Mouse (Mus musculus) erythroblast, embryonic 14.5 days (primary cell): ENCODE measurements around the gene Brca1. TPM values are rescaled to one million over a fixed set of nuclear protein-coding genes. Genes with fewer than 3 reads are reported as not detected.

Experiments used
- H3K27me3 ChIP-seq: 2 replicates; pipeline ENCODE4 v1.6.1; 2012; ENCODE audit warnings: inconsistent platforms; ENCODE audit not compliant: control insufficient read depth
- H3K36me3 ChIP-seq: 2 replicates; pipeline ENCODE4 v1.6.1; 2012; ENCODE audit warnings: mild to moderate bottlenecking, inconsistent platforms; ENCODE audit not compliant: control insufficient read depth
- H3K4me1 ChIP-seq: 2 replicates; pipeline ENCODE4 v1.6.1; 2012; ENCODE audit warnings: inconsistent platforms; ENCODE audit not compliant: control insufficient read depth
- H3K4me3 ChIP-seq: replicated peaks from 2 replicates; pipeline ENCODE3; 2012; ENCODE audit warnings: moderate library complexity, mild to moderate bottlenecking, inconsistent platforms
- H3K9me3 ChIP-seq: 2 replicates; pipeline ENCODE4 v1.6.1; 2012; ENCODE audit warnings: low read length, inconsistent platforms, mixed read lengths; ENCODE audit not compliant: control insufficient read depth
- GATA1 ChIP-seq: IDR thresholded peaks from 2 replicates; pipeline ENCODE4 v1.6.1; 2012; ENCODE audit warnings: low read length, inconsistent platforms, mixed read lengths
- TAL1 ChIP-seq: IDR thresholded peaks from 3 replicates; pipeline ENCODE4 v1.6.1; 2012; ENCODE audit warnings: low read length, inconsistent platforms, mixed read lengths
- polyA plus RNA-seq: library from polyadenylated mRNA; stranded (reverse); fragments of >175 nt; gene quantifications from 2 replicates; pipeline ENCODE4 v1.2.3, GENCODE M21; 2012

Brca1 gene
- polyA plus RNA-seq, 1 experiment, result 0.44 TPM

- TF ChIP-seq TAL1 (no peak), GATA1 (no peak)
- Histone ChIP-seq H3K4me1 (peaks cover 6% of the 10 kb centered on the region; the same call in 1 of the 2 replicates), H3K9me3 (no peaks in the 10 kb centered on the region), H3K36me3 (peaks cover 99% of the 10 kb centered on the region), H3K4me3 (no peak overlapping the region), H3K27me3 (no peaks in the 10 kb centered on the region)
Observed at GRCm38 (mm10) chr11:101507090-101507489, 44.7 kb downstream of the Brca1 start.

GRCm38 (mm10) chr11:101506269-101506780, 45.4 kb downstream of the Brca1 start:
- Histone ChIP-seq H3K4me1 (peaks cover 6% of the 10 kb centered on the region; the same call in 1 of the 2 replicates), H3K9me3 (no peaks in the 10 kb centered on the region), H3K4me3 (no peak overlapping the region), H3K36me3 (peaks cover 99% of the 10 kb centered on the region), H3K27me3 (no peaks in the 10 kb centered on the region)
- TF ChIP-seq TAL1, result no peak

GRCm38 (mm10) chr11:101486126-101486525, 65.6 kb downstream of the Brca1 start:
- Histone ChIP-seq H3K9me3 (no peaks in the 10 kb centered on the region), H3K4me1 (peaks cover 41% of the 10 kb centered on the region), H3K36me3 (peaks cover 52% of the 10 kb centered on the region), H3K27me3 (no peaks in the 10 kb centered on the region), H3K4me3 (no peak overlapping the region)
- no peak for TF ChIP-seq TAL1

DNA sequence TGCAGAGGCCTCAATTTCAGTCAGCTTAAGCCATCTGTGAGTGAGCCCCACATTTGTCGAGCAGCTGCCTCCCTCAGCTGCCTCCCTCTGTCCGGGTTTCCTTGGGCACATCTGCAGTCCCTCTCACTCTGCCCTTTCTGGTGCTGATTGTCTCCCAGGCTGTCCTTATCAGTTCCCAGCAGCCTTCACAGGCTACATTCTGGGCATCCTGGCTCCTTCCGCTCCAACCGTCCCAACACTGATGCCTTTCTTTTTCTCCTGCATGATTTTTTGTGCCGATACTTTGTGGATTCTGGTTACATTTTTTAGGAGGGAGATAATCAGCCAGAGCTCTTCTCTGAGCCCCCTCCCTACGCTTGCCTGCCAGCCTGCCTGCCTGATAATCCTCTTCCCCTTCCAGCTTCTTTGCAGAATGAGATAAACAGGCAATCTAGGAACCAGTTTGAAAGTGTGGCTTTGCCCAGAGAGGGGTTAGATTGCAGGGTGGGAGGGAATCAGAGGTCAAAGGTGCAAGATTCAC, 66.2 kb downstream of the Brca1 start:
- peaks cover 46% of the 10 kb centered on the region for H3K36me3 ChIP-seq
- TF ChIP-seq TAL1, result peak; percentile 85
- peak; percentile 81 for TF ChIP-seq GATA1
- H3K27me3 ChIP-seq, result no peaks in the 10 kb centered on the region
- H3K9me3 ChIP-seq, result no peaks in the 10 kb centered on the region
- peaks cover 46% of the 10 kb centered on the region for H3K4me1 ChIP-seq
- peak overlapping the region; percentile 34 for H3K4me3 ChIP-seq

- Histone ChIP-seq H3K9me3 (no peaks in the 10 kb centered on the region), H3K36me3 (peaks cover 38% of the 10 kb centered on the region), H3K4me3 (no peak overlapping the region), H3K4me1 (peaks cover 47% of the 10 kb centered on the region), H3K27me3 (no peaks in the 10 kb centered on the region)
- no peak for TF ChIP-seq TAL1
- TF ChIP-seq GATA1, result no peak
Observed at GRCm38 (mm10) chr11:101484814-101485213, 66.9 kb downstream of the Brca1 start.

DNA sequence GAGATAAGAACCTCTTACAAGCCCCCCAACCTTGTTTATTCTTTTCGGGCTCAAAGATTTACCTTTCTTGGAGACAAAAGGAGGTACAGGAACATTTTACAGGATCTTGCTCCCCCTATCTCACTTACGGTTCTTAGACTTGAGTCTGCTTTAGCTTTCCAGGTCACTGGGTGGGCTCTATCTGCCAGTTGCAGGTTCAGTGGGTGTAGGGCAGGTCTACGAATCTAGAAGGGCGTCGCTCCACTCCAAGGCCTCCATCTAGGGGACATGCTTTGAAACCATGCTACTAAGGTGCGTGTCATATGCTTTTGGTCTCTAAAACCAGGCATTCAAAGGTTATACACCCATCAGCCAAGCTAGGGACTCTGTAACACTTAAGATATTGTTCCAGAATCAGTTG, 67.5 kb downstream of the Brca1 start:
- peaks cover 48% of the 10 kb centered on the region for H3K4me1 ChIP-seq

DNA sequence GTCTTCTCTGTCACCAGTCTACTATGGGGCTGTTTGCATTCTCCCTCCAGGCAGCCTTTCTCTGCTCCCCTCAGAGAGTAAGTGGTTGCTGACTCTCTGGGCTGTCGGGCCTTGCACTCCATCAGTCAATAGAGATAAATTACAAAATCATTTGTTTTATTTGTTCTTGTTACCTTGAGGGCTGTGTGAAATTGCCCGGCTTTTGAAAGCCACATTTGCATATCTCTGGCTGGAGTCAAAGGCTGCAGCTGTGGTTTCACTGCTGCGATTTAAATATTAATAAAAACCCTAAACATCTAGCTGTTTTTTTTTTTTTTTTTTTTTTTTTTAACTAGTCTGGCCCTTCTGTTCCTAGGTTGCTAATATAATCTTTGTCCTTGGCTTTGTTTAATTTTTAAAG, 68.0 kb downstream of the Brca1 start:
- Histone ChIP-seq H3K36me3 (peaks cover 28% of the 10 kb centered on the region), H3K27me3 (peaks cover 5% of the 10 kb centered on the region), H3K9me3 (no peaks in the 10 kb centered on the region), H3K4me3 (no peak overlapping the region), H3K4me1 (peaks cover 49% of the 10 kb centered on the region)
- no peak for TF ChIP-seq TAL1
- no peak for TF ChIP-seq GATA1

More for the DNA sequence above, 67.5 kb downstream of the Brca1 start:
- Histone ChIP-seq H3K27me3 (peaks cover under 1% of the 10 kb centered on the region), H3K4me3 (no peak overlapping the region), H3K9me3 (no peaks in the 10 kb centered on the region), H3K36me3 (peaks cover 33% of the 10 kb centered on the region)
- TF ChIP-seq GATA1 (no peak), TAL1 (no peak)

DNA sequence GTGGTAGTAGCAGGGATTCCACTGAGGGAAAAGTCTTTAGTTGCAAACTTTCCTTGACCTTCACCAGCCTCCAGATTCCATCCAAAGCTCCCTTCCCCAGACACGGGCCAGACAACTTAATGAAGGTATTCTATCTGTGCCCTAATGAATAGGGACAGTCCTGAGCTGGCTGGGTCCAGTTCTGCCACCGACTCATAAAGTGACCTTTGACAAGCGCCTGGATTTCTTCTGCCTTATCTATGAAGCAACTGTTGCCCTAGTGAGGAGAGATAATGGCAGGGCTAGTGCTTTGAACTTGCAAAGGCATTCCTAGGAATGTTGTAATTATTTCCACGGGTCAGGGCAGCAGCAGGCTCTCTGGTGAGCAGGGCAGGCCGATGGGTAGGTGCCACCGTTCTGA, 70.8 kb downstream of the Brca1 start:
- H3K4me1 ChIP-seq, result peaks cover 37% of the 10 kb centered on the region

DNA sequence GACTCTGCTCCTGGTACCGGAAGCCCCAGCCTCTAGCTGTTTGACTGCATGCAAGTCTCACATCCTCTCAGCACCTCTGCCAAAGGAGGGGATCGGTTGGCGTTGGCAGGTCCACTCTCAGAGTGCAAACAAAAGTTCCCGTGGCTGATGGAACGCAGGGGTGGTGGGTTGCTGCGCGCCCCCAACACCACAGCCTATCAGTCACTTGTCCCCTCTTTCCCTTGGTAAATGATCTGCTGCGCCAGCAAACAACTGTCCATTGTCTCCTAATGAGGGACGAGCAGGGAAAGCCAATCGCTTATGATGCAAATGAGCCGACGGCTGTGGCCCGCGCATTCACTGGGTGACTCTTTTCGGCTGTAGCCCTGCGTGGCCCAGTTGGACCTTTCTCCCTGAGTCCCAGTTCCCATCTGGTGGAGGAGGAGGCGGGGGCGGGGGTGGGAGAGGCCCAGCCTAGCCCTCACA, 72.6 kb downstream of the Brca1 start:
- H3K4me1 ChIP-seq, result peaks cover 20% of the 10 kb centered on the region
- no peaks in the 10 kb centered on the region for H3K36me3 ChIP-seq
- TF ChIP-seq GATA1 (no peak), TAL1 (no peak)
- H3K4me3 ChIP-seq, result no peak overlapping the region
- H3K9me3 ChIP-seq, result no peaks in the 10 kb centered on the region
- H3K27me3 ChIP-seq, result peaks cover 6% of the 10 kb centered on the region

More for the DNA sequence above, 70.8 kb downstream of the Brca1 start:
- Histone ChIP-seq H3K36me3 (no peaks in the 10 kb centered on the region; the same call in 1 of the 2 replicates), H3K27me3 (peaks cover 6% of the 10 kb centered on the region), H3K4me3 (no peak overlapping the region), H3K9me3 (no peaks in the 10 kb centered on the region)
- TF ChIP-seq GATA1 (no peak), TAL1 (no peak)

GRCm38 (mm10) chr11:101477552-101478211, 74.1 kb downstream of the Brca1 start:
- TF ChIP-seq GATA1, result no peak
- no peak for TF ChIP-seq TAL1
- peaks cover 11% of the 10 kb centered on the region for H3K4me1 ChIP-seq
- H3K4me3 ChIP-seq, result no peak overlapping the region
- H3K36me3 ChIP-seq, result no peaks in the 10 kb centered on the region
- H3K27me3 ChIP-seq, result peaks cover 10% of the 10 kb centered on the region
- H3K9me3 ChIP-seq, result no peaks in the 10 kb centered on the region
